Mouse (Mus musculus): ENCODE measurements around the gene Zfp579.

DNA sequence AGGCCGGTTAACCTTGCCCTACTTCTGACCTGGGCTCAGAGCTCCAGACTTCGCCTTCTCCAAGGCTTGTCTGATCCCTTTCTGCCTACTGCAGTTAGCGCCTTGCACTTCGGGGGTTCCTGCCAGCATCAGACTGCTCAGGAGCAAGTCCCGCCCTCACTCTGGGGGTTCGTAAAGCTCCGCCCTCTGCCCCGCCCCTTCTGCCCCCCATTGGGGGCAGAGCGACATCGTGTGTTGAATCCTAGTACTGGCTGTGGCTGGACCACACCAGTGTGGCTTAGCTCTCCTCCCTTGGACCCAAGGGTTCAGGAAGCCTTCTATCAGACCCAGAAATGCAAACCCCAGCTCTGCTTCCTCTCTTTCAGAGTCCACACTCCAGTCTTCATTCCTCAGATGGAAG, 31.7 kb downstream of the Zfp579 start, which contains the start of gene Sbk2:
- TF ChIP-seq CTCF (IDR thresholded peaks at IDR 0.05; ENCODE audit: low read depth, low read length) = peak; percentile 76
- TF ChIP-seq POLR2A (IDR thresholded peaks at IDR 0.05; ENCODE audit: extremely low read depth, insufficient read depth, low read length) = no peak

Measured in liver, adult 2 months (tissue).